Mouse (Mus musculus): ENCODE data around the gene Mrps34. TPM values are rescaled to one million over a fixed set of nuclear protein-coding genes. Genes with fewer than 3 reads are reported as not detected.

The Mrps34 gene
- total RNA-seq, 2 experiments from 2014 or later: 114 to 116 TPM

GRCm38 (mm10) chr17:24878117-24878397 lies 16.9 kb upstream of the Mrps34 start:
- intact Hi-C loops (cut with DNase I): no loop called here
- DNase-seq: peak; percentile 80 to 88

- no peak for DNase-seq
- intact Hi-C loops (cut with DNase I): no loop called here
These were observed 16.4 kb upstream of the Mrps34 start for GRCm38 (mm10) chr17:24878531-24878930.

GRCm38 (mm10) chr17:24881738-24882440 lies 13.0 kb upstream of the Mrps34 start:
- peak; percentile 60 to 76 for DNase-seq
- intact Hi-C loops (cut with DNase I): loop anchor here (2.0 kb wide), 1 partner anchor 137 kb away; no protein-coding TSS in a partner anchor

GRCm38 (mm10) chr17:24884391-24884790 lies 10.5 kb upstream of the Mrps34 start:
- intact Hi-C loops (cut with DNase I): no loop called here
- DNase-seq: no peak

GRCm38 (mm10) chr17:24885356-24886133 lies 9.4 kb upstream of the Mrps34 start:
- intact Hi-C loops (cut with DNase I): loop anchor here (1.0 kb wide), 1 partner anchor 35 kb away; the partner anchor contains the start of gene Fahd1
- DNase-seq: no peak

- intact Hi-C loops (cut with DNase I): no loop called here
These were observed 8.6 kb upstream of the Mrps34 start, which contains the start of the genes Nubp2 and Spsb3 for GRCm38 (mm10) chr17:24886134-24886931. TSS of gene Nubp2 (minus strand) at chr17:24886349. TSS of gene Spsb3 (plus strand) at chr17:24886643.

GRCm38 (mm10) chr17:24886932-24887271 lies 8.0 kb upstream of the Mrps34 start:
- no peak for DNase-seq
- intact Hi-C loops (cut with DNase I): no loop called here

More at GRCm38 (mm10) chr17:24886134-24886931, 8.6 kb upstream of the Mrps34 start, which contains the start of the genes Nubp2 and Spsb3:
- DNase-seq: peak; percentile 98

- peak in 1 of 2 experiments; percentile 58 for DNase-seq
- intact Hi-C loops (cut with DNase I): no loop called here
These were observed 7.4 kb upstream of the Mrps34 start for GRCm38 (mm10) chr17:24887291-24888080.

GRCm38 (mm10) chr17:24888862-24889261 lies 6.1 kb upstream of the Mrps34 start:
- intact Hi-C loops (cut with DNase I): no loop called here
- no peak for DNase-seq

GRCm38 (mm10) chr17:24890151-24891092 lies 4.5 kb upstream of the Mrps34 start:
- intact Hi-C loops (cut with DNase I): no loop called here
- no peak for DNase-seq

- intact Hi-C loops (cut with DNase I): no loop called here
- no peak for DNase-seq
These were observed 3.6 kb upstream of the Mrps34 start for GRCm38 (mm10) chr17:24891321-24891720.

- DNase-seq: no peak
- intact Hi-C loops (cut with DNase I): no loop called here
These were observed 2.1 kb upstream of the Mrps34 start for GRCm38 (mm10) chr17:24892785-24893184.

- DNase-seq: no peak
- intact Hi-C loops (cut with DNase I): no loop called here
These were observed 1.6 kb upstream of the Mrps34 start for GRCm38 (mm10) chr17:24893276-24893675.

- intact Hi-C loops (cut with DNase I): no loop called here
- DNase-seq: no peak
These were observed 588 bp upstream of the Mrps34 start for GRCm38 (mm10) chr17:24894061-24894994.

- intact Hi-C loops (cut with DNase I): loop anchor here (5.0 kb wide), 1 partner anchor 158 kb away; the partner anchor contains the start of gene Msrb1
- no peak for DNase-seq
These were observed 790 bp downstream of the Mrps34 start for GRCm38 (mm10) chr17:24895571-24896240.

GRCm38 (mm10) chr17:24896241-24896992 lies 1.5 kb downstream of the Mrps34 start, which contains the start of gene Nme3:
TSS of gene Nme3 (plus strand) at chr17:24896500.
- intact Hi-C loops (cut with DNase I): loop anchor here (5.0 kb wide), 1 partner anchor 159 kb away; the partner anchor contains the start of gene Msrb1

GRCm38 (mm10) chr17:24896993-24897269 lies 2.0 kb downstream of the Mrps34 start:
- intact Hi-C loops (cut with DNase I): loop anchor here (5.0 kb wide), 1 partner anchor 160 kb away; the partner anchor contains the start of gene Msrb1

More at GRCm38 (mm10) chr17:24896241-24896992, 1.5 kb downstream of the Mrps34 start, which contains the start of gene Nme3:
- peak; percentile 80 to 82 for DNase-seq

More at GRCm38 (mm10) chr17:24896993-24897269, 2.0 kb downstream of the Mrps34 start:
- no peak for DNase-seq

All from heart, postnatal 10 days (tissue).